Mouse (Mus musculus) embryo, embryonic 10.5 days (tissue): ENCODE results near the gene Fam160a1.

Experiments used
- DNase-seq: peaks from one replicate; pipeline ENCODE4 v3.0.0-alpha.2; 2015; ENCODE audit warnings: low spot score

Gene Fam160a1

GRCm38 (mm10) chr3:85827283-85827682 lies 10.2 kb upstream of the Fam160a1 start:
- no peak for DNase-seq

- DNase-seq: no peak
Observed at GRCm38 (mm10) chr3:85820839-85821548, 3.9 kb upstream of the Fam160a1 start.

GRCm38 (mm10) chr3:85819319-85819718 lies 2.2 kb upstream of the Fam160a1 start:
- no peak for DNase-seq

- DNase-seq: no peak
Observed at GRCm38 (mm10) chr3:85814241-85814640, 2.9 kb downstream of the Fam160a1 start.

- DNase-seq: peak; percentile 35
Observed at GRCm38 (mm10) chr3:85813101-85814014, 3.7 kb downstream of the Fam160a1 start.

- DNase-seq: no peak
Observed at GRCm38 (mm10) chr3:85812010-85812409, 5.1 kb downstream of the Fam160a1 start.

GRCm38 (mm10) chr3:85793166-85793565 lies 23.9 kb downstream of the Fam160a1 start:
- no peak for DNase-seq

- DNase-seq: no peak
Observed at GRCm38 (mm10) chr3:85789748-85790147, 27.3 kb downstream of the Fam160a1 start.

- no peak for DNase-seq
Observed at GRCm38 (mm10) chr3:85786501-85786900, 30.6 kb downstream of the Fam160a1 start.

GRCm38 (mm10) chr3:85780906-85781305 lies 36.2 kb downstream of the Fam160a1 start:
- DNase-seq: no peak

GRCm38 (mm10) chr3:85780332-85780731 lies 36.8 kb downstream of the Fam160a1 start:
- no peak for DNase-seq

- no peak for DNase-seq
Observed at GRCm38 (mm10) chr3:85777841-85778240, 39.2 kb downstream of the Fam160a1 start.

- DNase-seq: no peak
Observed at GRCm38 (mm10) chr3:85777356-85777755, 39.7 kb downstream of the Fam160a1 start.

GRCm38 (mm10) chr3:85776707-85777106 lies 40.4 kb downstream of the Fam160a1 start:
- DNase-seq: no peak

- DNase-seq: no peak
Observed at GRCm38 (mm10) chr3:85776126-85776525, 41.0 kb downstream of the Fam160a1 start.

- no peak for DNase-seq
Observed at GRCm38 (mm10) chr3:85773886-85774285, 43.2 kb downstream of the Fam160a1 start.

- DNase-seq: peak; percentile 44
Observed at GRCm38 (mm10) chr3:85773425-85773824, 43.7 kb downstream of the Fam160a1 start.

GRCm38 (mm10) chr3:85764937-85765337 lies 52.2 kb downstream of the Fam160a1 start:
- no peak for DNase-seq

- no peak for DNase-seq
Observed at GRCm38 (mm10) chr3:85764008-85764834, 52.9 kb downstream of the Fam160a1 start.

- DNase-seq: no peak
Observed at GRCm38 (mm10) chr3:85757944-85758343, 59.1 kb downstream of the Fam160a1 start.

- DNase-seq: no peak
Observed at GRCm38 (mm10) chr3:85757435-85757834, 59.7 kb downstream of the Fam160a1 start.

GRCm38 (mm10) chr3:85749348-85749747 lies 67.7 kb downstream of the Fam160a1 start:
- DNase-seq: no peak
